Mouse (Mus musculus) lung, embryonic 16.5 days (tissue): ENCODE data around the gene Proser1. TPM values are rescaled to one million over a fixed set of nuclear protein-coding genes. Genes with fewer than 3 reads are reported as not detected.

Source experiments
- ATAC-seq: fragments of 200-750 bp; cut with Nextera tagmentation; 2 replicates; pipeline ENCODE4 v1.8.0; 2017; ENCODE audit warnings: low read depth, mild to moderate bottlenecking, moderate library complexity
- H3K27ac ChIP-seq: fragments of 300-500 bp; sonication (generic); 2 replicates; pipeline ENCODE4 v1.5.1; 2014; ENCODE audit warnings: mild to moderate bottlenecking, control low read depth, low read length
- H3K27me3 ChIP-seq: fragments of 300-500 bp; sonication (generic); 2 replicates; pipeline ENCODE4 v1.6.1; 2014; ENCODE audit warnings: low read depth, low read length, mixed read lengths; ENCODE audit not compliant: control insufficient read depth, insufficient read depth
- H3K36me3 ChIP-seq: fragments of 300-500 bp; sonication (generic); 2 replicates; pipeline ENCODE4 v1.6.1; 2014; ENCODE audit warnings: low read length; ENCODE audit not compliant: control insufficient read depth, insufficient read depth
- H3K4me1 ChIP-seq: fragments of 300-500 bp; sonication (generic); replicated peaks from 2 replicates; pipeline ENCODE4 v1.6.1; 2014; ENCODE audit warnings: low read length, mixed read lengths; ENCODE audit not compliant: control insufficient read depth, insufficient read depth
- H3K4me2 ChIP-seq: fragments of 300-500 bp; sonication (generic); 2 replicates; pipeline ENCODE4 v1.6.1; 2014; ENCODE audit warnings: low read depth, low read length, control low read depth
- H3K4me3 ChIP-seq: fragments of 300-500 bp; sonication (generic); 2 replicates; pipeline ENCODE4 v1.5.1; 2014; ENCODE audit warnings: mild to moderate bottlenecking, low read length, control low read depth
- H3K9ac ChIP-seq: fragments of 300-500 bp; sonication (generic); 2 replicates; pipeline ENCODE4 v1.6.1; 2014; ENCODE audit warnings: low read length, control low read depth
- H3K9me3 ChIP-seq: fragments of 300-500 bp; sonication (generic); 2 replicates; pipeline ENCODE4 v1.6.1; 2016; ENCODE audit warnings: low read length; ENCODE audit not compliant: control insufficient read depth
- WGBS: fragments of 180-500 bp; shearing (Covaris S2); extraction: QIAGEN DNeasy Blood & Tissue Kit; methylation state at CpG from one replicate; pipeline ENCODE4 v1.1.7; 2014; 5-methylcytosine and 5-hydroxymethylcytosine counted together
- polyA plus RNA-seq: library from polyadenylated mRNA; unstranded; fragments of >200 nt; fragmentation: Nextera tagmentation; extraction: Ambion mirVana; gene quantifications from 2 replicates; pipeline ENCODE4 v1.2.1, GENCODE M21; 2015

Proser1 gene
- polyA plus RNA-seq, 1 experiment from 2014 or later: 17.1 TPM

DNA sequence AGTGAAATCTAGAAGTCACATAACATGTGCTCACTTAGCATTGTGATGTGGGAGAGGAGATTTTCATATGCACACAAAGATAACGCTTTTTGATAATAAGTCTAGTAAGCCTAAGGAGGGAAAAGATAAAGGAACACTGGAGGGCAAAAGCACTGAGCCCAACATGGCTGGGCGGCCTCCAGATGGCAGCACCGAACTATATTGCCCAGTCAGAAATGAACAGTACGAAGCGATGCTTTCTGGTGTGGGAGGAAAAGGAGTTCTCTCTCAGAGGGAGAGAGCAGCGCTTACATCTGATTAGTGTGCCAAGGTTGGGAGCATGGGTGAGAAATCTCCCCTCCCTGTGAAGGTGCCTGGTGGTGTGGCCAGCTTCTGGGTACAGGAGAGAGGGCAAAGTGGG lies 12.4 kb downstream of the Proser1 start:
- Histone ChIP-seq H3K9ac (no peak overlapping the region), H3K4me3 (no peak overlapping the region), H3K27ac (no peak overlapping the region), H3K9me3 (no peaks in the 10 kb centered on the region), H3K4me1 (no peaks in the 10 kb centered on the region), H3K4me2 (no peak overlapping the region), H3K36me3 (peaks cover 65% of the 10 kb centered on the region), H3K27me3 (no peaks in the 10 kb centered on the region)
- peak; percentile 64; the same call in 1 of the 2 replicates for ATAC-seq
- 41% methylated on average over 6 of the region's 6 CpGs for WGBS

DNA sequence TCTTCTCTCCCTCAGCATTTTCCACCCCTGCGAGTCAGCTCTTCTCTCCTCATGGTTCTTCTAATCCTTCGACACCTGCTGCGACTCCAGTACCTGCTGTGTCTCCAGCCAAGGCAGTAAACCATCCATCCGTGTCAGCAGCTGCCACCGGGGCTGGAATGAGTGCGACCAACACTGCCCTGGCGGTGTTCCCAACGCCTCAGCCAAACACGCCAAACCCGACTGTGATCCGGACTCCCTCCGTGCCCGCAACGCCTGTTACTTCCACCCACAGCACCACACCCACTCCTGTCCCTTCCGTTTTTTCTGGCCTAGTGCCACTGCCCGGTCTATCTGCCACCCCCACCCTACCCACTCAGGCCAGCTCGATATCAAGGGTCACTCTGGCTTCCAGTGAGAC lies 14.0 kb downstream of the Proser1 start:
- Histone ChIP-seq H3K4me2 (no peak overlapping the region), H3K4me1 (no peaks in the 10 kb centered on the region), H3K9me3 (no peaks in the 10 kb centered on the region), H3K4me3 (no peak overlapping the region), H3K27ac (no peak overlapping the region), H3K9ac (no peak overlapping the region), H3K27me3 (no peaks in the 10 kb centered on the region), H3K36me3 (peaks cover 64% of the 10 kb centered on the region)
- 85% methylated on average over 17 of the region's 17 CpGs for WGBS
- 0 out of 2 replicates have a peak, but pooled peaks have one; percentile 34 for ATAC-seq

DNA sequence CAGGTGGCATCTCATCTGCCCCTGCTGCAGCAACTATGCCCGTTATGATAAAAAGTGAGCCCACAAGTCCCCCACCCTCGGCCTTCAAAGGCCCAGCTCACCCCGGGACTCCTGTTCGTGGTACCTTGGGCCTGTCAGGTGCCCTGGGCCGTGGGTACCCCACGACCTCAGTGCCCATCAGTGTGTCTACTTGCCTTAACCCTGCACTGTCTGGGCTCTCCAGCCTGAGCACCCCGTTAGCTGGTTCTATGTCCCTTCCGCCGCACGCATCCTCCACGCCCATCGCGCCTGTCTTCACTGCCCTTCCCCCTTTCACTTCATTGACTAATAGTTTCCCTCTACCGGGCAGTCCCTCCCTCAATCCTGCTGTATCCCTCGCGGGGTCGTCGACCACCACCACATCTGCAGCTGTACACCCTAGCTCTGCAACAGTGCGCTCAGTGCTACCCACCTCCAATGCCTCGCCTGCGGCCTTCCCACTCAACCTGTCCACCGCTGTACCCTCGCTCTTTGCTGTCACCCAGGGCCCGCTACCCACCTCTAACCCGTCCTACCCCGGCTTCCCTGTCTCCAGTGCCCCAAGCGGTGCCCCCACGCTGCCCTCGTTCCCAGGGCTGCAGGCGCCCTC lies 15.1 kb downstream of the Proser1 start:
- Histone ChIP-seq H3K36me3 (peaks cover 56% of the 10 kb centered on the region), H3K9ac (no peak overlapping the region), H3K4me1 (no peaks in the 10 kb centered on the region), H3K9me3 (no peaks in the 10 kb centered on the region), H3K27ac (no peak overlapping the region), H3K4me3 (no peak overlapping the region), H3K27me3 (no peaks in the 10 kb centered on the region), H3K4me2 (no peak overlapping the region)
- ATAC-seq: no peak; the same call in 1 of the 2 replicates
- WGBS: 94% methylated on average over 30 of the region's 30 CpGs

DNA sequence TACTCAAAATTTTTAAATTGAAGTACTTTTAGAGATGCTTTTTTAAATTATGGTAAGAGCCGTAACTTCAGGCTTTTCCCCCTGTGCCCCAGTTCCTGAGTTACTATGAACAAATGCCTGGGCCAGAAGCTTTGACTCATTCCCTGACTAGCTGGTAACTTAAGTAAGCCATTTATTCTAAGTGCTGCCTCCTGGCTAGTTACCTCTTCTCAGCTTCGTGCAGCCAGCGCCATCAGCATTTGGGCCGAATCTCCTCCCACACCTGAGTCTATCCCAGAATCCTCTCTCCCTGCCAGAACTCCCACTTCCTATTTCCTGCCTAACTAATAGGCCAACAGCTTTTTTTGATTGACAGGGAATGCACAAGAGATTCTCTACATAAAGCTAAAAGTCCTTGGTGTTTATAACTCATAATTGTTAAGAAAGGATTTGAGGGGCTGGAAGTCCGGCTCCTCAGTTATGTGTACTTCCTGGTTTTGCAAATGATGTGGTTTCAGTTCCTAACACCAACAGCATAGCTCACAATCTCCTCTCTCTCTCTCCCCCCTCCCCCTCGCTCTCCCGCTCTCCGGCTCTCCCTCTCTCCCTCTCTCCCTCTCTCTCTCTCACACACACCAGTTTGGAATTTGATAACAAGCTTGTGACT lies 20.1 kb downstream of the Proser1 start:
- H3K4me1 ChIP-seq: no peaks in the 10 kb centered on the region; the same call in 1 of the 2 replicates
- 77% methylated on average over 8 of the region's 8 CpGs for WGBS
- H3K27ac ChIP-seq: no peak overlapping the region
- ATAC-seq: no peak
- no peak overlapping the region for H3K4me2 ChIP-seq
- peaks cover 25% of the 10 kb centered on the region for H3K36me3 ChIP-seq
- no peaks in the 10 kb centered on the region for H3K27me3 ChIP-seq
- no peaks in the 10 kb centered on the region for H3K9me3 ChIP-seq
- no peak overlapping the region for H3K4me3 ChIP-seq
- H3K9ac ChIP-seq: no peak overlapping the region

DNA sequence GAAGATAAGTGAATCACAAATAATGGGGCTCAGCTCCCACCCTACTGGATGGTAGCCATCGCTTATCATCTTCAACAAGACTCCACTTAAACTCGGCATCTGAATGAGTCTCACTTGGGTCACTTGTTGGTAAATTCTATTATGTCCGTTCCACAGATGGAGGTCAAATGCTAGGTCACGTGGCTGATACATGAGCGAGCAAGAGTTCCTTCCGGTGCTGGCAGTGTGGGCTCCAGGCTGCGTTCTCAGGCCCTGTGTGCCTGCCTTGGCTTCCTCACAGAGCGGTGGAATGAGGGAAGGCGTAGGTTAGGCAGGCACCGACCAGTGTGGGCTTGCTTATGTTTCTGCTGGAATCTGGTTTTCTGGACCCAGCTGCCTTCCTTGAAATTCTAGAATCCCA lies 23.1 kb downstream of the Proser1 start:
- H3K36me3 ChIP-seq: peaks cover 4% of the 10 kb centered on the region
- no peak overlapping the region for H3K4me2 ChIP-seq
- peak overlapping the region; percentile 23; the same call in 1 of the 2 replicates for H3K27ac ChIP-seq
- H3K9ac ChIP-seq: no peak overlapping the region
- ATAC-seq: no peak
- H3K27me3 ChIP-seq: no peaks in the 10 kb centered on the region
- H3K9me3 ChIP-seq: no peaks in the 10 kb centered on the region
- no peak overlapping the region for H3K4me3 ChIP-seq
- no peaks in the 10 kb centered on the region; the same call in 1 of the 2 replicates for H3K4me1 ChIP-seq
- 72% methylated on average over 10 of the region's 10 CpGs for WGBS

DNA sequence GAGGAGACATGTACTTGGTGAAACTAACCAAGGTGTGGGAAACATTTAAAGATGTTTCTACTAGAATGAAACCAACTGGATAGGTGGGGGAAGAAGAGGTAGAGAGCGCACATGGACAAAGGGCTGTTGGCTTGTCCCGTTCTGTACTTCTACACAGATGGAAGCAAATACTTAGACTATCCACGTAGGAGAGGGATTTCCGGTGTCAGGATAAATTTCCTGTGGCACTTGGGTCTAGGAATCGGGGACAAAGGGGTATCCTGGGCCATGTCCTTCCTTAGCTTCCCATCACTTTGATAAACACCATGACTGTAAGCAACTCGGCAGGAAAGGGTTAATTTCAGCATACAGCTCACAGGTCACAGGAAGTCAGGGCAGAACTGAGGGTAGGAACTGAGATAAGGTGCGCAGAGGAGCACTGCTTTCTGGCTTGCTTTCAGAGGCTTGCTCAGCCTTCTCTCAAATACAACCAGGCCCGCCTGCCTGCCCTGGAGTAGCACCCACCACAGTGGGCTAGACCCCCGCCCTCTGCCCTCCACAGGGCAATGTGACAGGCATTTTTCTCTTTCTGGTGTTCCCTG lies 23.6 kb downstream of the Proser1 start:
- Histone ChIP-seq H3K27ac (peak overlapping the region; percentile 23; the same call in 1 of the 2 replicates), H3K4me1 (no peaks in the 10 kb centered on the region; the same call in 1 of the 2 replicates), H3K36me3 (peaks cover 2% of the 10 kb centered on the region), H3K9ac (no peak overlapping the region), H3K4me2 (no peak overlapping the region), H3K4me3 (no peak overlapping the region), H3K9me3 (no peaks in the 10 kb centered on the region), H3K27me3 (no peaks in the 10 kb centered on the region)
- no peak for ATAC-seq
- WGBS: 45% methylated on average over 9 of the region's 9 CpGs

DNA sequence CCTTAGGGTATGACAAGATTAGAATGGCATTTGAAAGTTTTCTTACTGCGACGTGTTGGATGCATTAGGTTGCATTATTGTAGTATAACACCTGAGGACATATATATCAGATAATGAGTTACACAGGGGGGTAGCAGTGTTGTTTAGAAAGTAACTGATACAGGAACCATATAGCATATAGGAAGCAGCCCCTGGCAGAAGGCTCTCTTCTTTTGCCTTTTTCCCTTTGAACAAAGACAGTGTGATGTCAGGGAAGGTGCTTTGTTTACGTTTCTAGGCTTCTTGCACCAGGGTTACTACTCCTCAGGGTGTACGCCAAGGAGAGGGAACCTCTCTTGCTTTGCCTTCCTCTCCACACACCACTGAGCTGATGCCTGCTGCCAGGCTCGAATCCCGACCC lies 24.9 kb downstream of the Proser1 start, which contains the start of gene Stoml3:
Gene Stoml3 (plus strand): TSS at position 301 of the 400 bp plus-strand sequence.
- 61% methylated on average over 6 of the region's 6 CpGs for WGBS
- no peak for ATAC-seq

DNA sequence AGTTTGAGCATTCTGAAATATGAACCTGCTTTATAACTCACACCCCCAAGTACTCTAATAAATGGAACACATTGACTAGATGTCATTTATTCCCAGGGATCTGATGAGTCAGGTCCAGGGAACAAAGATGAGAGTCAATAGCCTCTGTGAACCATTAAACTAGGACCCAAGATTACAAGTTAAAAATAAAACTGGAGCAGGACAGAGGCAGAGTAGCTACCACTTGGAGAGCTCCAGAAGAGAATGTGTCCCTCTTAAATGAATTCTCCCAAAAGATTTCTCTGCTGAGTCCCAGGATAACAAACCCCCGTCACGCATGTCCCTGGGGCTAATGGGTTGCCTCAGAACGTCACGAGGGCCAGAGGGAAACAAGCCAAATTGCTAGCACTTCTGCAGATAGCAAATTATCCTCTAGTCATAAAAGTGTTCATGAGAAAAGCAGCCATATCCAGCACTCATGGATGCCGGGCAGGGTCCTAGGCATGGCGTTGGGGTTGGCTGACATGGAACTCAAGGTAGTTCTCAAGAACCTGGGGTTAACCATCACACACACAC lies 35.0 kb downstream of the Proser1 start:
- ATAC-seq: no peak

More for the DNA sequence above, 24.9 kb downstream of the Proser1 start, which contains the start of gene Stoml3:
- Histone ChIP-seq H3K4me1 (no peaks in the 10 kb centered on the region; the same call in 1 of the 2 replicates), H3K9me3 (no peaks in the 10 kb centered on the region), H3K36me3 (no peaks in the 10 kb centered on the region), H3K4me2 (no peak within 1 kb of the TSS), H3K27me3 (no peaks in the 10 kb centered on the region), H3K9ac (no peak within 1 kb of the TSS), H3K27ac (no peak within 1 kb of the TSS), H3K4me3 (no peak within 1 kb of the TSS)

DNA sequence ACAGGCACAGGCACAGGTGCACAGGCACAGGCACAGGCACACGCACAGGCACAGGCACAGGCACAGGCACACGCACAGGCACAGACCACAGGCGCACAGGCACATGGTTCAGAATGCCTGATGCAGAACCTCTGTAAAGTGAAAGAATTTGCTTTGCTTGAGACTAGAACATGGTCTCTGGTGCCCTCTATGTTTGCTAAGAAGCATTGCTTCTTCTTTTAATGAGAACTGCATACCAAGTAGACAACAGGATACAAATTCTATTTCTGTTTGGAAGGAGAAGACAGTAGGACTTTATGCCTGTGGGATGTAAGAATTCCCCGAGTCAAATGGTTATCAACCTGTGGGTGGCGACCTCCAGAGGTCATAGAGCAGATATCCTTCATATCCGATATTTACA lies 39.0 kb downstream of the Proser1 start:
- Histone ChIP-seq H3K4me3 (no peak overlapping the region), H3K4me2 (no peak overlapping the region), H3K9me3 (no peaks in the 10 kb centered on the region), H3K36me3 (no peaks in the 10 kb centered on the region), H3K27me3 (no peaks in the 10 kb centered on the region), H3K4me1 (no peaks in the 10 kb centered on the region), H3K9ac (no peak overlapping the region), H3K27ac (no peak overlapping the region)
- no peak for ATAC-seq
- 67% methylated on average over 6 of the region's 6 CpGs for WGBS

More for the DNA sequence above, 35.0 kb downstream of the Proser1 start:
- Histone ChIP-seq H3K9ac (no peak overlapping the region), H3K9me3 (no peaks in the 10 kb centered on the region), H3K27ac (no peak overlapping the region), H3K27me3 (no peaks in the 10 kb centered on the region), H3K4me3 (no peak overlapping the region), H3K4me2 (no peak overlapping the region), H3K36me3 (no peaks in the 10 kb centered on the region), H3K4me1 (no peaks in the 10 kb centered on the region)
- 64% methylated on average over 6 of the region's 6 CpGs for WGBS
